Mouse (Mus musculus) monocyte, adult 2 months (primary cell): Measurements from ENCODE around the gene Slc4a10.

Source experiments
- DNase-seq, 2 experiments: peaks; one replicate each; pipeline ENCODE4 v3.0.0; 2022; ENCODE audit warnings: low spot score in 2 of 2, low read depth in 1 of 2

The Slc4a10 gene

GRCm38 (mm10) chr2:62346771-62347170 lies 300.5 kb downstream of the Slc4a10 start:
- no peak for DNase-seq

GRCm38 (mm10) chr2:62347762-62348161 lies 301.5 kb downstream of the Slc4a10 start:
- DNase-seq, result no peak

GRCm38 (mm10) chr2:62352035-62352434 lies 305.8 kb downstream of the Slc4a10 start:
- DNase-seq, result no peak

GRCm38 (mm10) chr2:62355766-62356165 lies 309.5 kb downstream of the Slc4a10 start:
- no peak for DNase-seq

- DNase-seq, result no peak
Measured at GRCm38 (mm10) chr2:62356606-62357005, 310.3 kb downstream of the Slc4a10 start.

GRCm38 (mm10) chr2:62357259-62357658 lies 311.0 kb downstream of the Slc4a10 start:
- no peak for DNase-seq

- no peak for DNase-seq
Measured at GRCm38 (mm10) chr2:62360872-62361271, 314.6 kb downstream of the Slc4a10 start.

- no peak for DNase-seq
Measured at GRCm38 (mm10) chr2:62361514-62361913, 315.3 kb downstream of the Slc4a10 start.

- no peak for DNase-seq
Measured at GRCm38 (mm10) chr2:62362211-62362610, 315.9 kb downstream of the Slc4a10 start.

- no peak for DNase-seq
Measured at GRCm38 (mm10) chr2:62363606-62364005, 317.3 kb downstream of the Slc4a10 start.

- DNase-seq, result no peak
Measured at GRCm38 (mm10) chr2:62368349-62369053, 322.2 kb downstream of the Slc4a10 start.

- no peak for DNase-seq
Measured at GRCm38 (mm10) chr2:62370048-62370447, 323.8 kb downstream of the Slc4a10 start.

GRCm38 (mm10) chr2:62373692-62374091 lies 327.4 kb downstream of the Slc4a10 start:
- DNase-seq, result no peak
